Mouse (Mus musculus) adrenal gland, postnatal 0 days (tissue): ENCODE data around the gene Ryr1. TPM values are rescaled to one million over a fixed set of nuclear protein-coding genes. Genes with fewer than 3 reads are reported as not detected.

ENCODE experiments used
- microRNA-seq: library from miRNA; unstranded; fragments of <30 nt; microRNA quantifications from one replicate; pipeline ENCODE4, GENCODE M21; 2016; ENCODE audit warnings: borderline replicate concordance; ENCODE audit not compliant: insufficient number of aligned reads
- polyA plus RNA-seq: library from polyadenylated mRNA; unstranded; fragments of >200 nt; fragmentation: Nextera tagmentation; extraction: Ambion mirVana; gene quantifications from 2 replicates; pipeline ENCODE4 v1.2.1, GENCODE M21; 2015

The Ryr1 gene
- 0.41 and 1.5 TPM in 2 replicates for polyA plus RNA-seq

DNA sequence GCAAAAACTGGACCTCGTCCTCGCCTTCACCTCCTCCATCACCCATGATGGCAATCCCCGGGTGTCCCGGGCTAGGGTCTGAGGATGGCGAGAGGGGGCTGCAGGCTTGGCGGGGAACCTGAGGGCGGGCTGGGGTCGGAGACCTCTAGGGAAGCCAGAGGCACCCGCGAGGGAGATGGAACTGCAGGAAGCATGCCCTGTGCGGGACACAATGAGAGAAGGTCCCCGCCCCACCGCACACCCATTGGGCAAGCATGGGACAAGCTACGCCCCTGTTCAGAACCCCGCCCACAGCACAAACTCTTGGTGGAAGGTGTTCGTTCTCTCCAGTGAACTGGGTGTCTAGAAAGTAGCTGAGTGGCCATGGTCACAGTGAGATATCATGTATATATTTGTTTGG lies at the start of gene Ryr1:
Gene Ryr1 (minus strand): TSS at position 210 of the 400 bp plus-strand sequence.

DNA sequence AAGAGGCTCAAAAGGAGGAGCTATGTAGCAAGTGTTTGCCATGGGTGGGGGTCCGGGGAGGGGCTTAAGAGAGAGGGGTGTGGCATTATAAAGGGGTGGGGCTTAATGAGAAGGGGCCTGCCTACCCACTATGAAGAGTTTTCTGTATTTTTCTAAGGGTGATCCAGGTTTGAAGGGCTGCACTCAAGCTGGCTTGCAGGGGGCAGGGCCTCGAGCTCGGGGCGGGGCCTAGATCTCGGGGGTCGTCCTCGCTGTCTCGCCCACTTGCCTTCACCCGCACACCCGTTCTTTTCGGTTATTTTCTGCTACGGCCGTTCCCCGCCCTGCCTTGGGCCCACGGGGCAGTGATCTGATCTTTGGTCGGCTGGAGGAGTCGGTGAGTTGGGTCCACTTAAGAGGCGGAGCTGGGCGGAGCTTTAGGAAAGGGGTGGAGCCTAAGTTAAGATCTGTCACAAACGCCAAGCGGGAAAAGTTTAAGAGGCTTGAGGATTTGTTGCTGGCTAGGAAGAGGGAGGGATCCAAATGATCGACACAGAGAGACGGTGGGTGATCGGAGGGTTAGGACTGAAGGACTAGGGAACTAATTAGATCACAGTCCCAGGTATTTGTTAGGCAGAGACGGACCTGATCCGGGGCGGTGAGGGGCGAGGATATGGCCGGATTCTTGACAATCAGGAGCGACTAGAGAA lies 45.2 kb upstream of the Ryr1 start, which contains the start of the genes Ggn and Spred3:
Gene Ggn (plus strand): TSS at position 145 of the 689 bp plus-strand sequence.
Gene Spred3 (minus strand): TSS at position 346 of the 689 bp plus-strand sequence.

DNA sequence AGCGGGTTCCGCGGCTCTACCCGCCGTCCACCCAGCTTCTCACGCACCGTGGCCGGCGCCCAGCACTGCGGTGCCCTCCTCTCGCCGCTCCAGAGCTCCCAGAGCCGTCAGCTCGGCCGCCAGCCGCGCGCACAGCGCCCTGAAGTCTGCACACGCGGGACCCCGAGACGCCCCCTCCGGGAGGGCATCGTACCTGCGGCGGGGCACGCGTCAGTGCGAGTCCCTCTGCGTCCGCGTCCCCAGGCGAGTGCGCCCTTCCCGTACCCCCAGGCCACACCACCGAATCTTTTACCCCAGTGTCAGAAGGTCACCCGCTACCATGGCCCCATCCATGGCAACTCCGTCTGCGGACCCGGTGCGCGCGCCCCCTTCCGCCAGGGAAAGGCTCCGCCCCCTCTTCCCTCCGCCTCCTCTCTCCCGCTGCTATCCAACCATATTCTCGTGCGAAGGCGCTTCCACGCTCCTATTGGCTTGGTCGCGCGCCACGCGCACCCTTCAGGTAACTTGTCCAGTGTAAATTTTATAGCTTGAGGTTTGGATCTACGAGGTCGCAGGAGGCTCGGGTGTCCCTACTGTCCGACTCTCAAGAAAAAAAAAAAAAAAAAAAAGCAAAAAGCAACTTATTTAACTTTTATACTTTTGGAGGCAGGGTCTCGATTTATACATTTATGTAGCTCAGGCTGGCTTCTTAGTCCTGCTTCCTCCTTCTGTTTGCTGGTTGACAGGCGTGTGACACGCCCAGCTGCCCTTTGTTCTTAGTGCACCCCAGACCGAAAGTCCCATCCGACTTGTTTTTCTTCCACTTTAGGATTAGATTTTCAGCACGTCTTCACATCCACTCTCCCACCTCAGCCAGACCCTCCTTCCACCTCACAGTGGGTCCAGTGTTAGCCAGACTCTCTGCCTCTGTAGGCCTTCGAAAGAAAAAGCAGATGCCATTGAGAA lies 31.1 kb upstream of the Ryr1 start, which contains the start of gene Fam98c:
Gene Fam98c (minus strand): TSS at position 397 of the 945 bp plus-strand sequence.

DNA sequence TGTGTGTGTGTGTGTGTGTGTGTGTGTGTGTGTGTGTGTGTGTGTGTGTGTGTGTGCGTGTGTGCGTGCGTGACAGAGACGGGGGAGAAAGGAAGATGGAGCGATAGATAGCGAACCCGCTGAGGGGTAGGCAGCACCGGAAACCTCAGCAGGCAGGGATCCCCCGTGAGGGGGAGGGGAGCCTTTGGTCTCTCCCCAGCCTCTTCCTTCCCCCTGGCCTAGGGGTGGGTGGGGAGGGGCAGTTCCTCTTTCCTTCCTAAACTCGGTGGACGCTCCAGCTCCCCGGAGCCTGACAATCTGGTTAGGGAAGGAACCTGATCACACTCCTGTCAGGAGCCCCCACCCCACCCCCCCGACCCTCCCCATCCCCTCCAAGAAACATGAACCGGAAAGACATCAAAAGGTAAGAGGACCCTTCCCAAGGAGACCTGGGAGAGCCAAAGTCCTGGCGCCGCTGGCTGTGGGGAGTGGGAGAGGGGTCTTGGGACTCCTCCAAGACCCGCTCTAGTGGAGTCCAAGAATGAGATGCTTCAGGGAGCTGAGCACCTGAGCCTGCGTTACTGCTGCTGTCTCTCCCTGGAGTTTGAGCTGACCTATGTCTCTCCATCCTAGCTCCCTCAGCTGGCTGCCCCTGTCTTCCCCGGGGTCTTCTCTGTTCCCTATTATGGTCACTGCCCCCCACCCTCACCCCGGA lies 9.9 kb upstream of the Ryr1 start, which contains the start of gene Rasgrp4:
Gene Rasgrp4 (plus strand): TSS at position 159 of the 694 bp plus-strand sequence.

DNA sequence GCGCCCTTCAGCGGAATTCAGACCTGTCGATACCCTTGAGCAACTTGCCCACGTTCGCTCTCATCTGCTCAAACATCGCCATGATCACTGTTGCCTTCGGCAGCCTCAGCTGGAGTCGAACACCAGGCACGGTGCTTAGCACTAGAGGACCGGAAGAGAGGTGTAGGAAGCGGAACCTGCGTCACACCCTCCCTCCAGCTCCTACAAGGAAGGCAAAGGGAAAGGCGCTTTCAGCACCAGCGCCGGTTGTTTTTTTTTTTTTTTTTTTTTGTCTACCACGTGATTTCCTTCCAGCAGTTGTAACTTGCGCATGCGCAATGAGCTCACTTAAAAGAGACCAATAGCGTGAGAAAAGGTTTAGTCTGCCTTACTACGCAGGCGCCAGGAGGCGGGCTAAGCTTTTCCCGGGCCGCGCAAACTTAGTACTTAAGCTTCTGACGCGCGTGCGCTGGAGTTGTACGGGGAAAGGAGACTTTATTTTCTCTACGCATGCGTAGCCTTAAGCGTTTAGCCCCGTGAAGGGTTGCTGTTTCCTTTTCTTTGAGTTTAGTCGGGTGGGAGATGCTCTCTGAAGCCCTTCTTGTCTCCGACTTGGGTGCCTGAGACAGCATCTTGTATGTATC lies 143.2 kb downstream of the Ryr1 start, which contains the start of the genes Eif3k and Map4k1:
Gene Eif3k (minus strand): TSS at position 214 of the 623 bp plus-strand sequence.
Gene Map4k1 (plus strand): TSS at position 400 of the 623 bp plus-strand sequence.

DNA sequence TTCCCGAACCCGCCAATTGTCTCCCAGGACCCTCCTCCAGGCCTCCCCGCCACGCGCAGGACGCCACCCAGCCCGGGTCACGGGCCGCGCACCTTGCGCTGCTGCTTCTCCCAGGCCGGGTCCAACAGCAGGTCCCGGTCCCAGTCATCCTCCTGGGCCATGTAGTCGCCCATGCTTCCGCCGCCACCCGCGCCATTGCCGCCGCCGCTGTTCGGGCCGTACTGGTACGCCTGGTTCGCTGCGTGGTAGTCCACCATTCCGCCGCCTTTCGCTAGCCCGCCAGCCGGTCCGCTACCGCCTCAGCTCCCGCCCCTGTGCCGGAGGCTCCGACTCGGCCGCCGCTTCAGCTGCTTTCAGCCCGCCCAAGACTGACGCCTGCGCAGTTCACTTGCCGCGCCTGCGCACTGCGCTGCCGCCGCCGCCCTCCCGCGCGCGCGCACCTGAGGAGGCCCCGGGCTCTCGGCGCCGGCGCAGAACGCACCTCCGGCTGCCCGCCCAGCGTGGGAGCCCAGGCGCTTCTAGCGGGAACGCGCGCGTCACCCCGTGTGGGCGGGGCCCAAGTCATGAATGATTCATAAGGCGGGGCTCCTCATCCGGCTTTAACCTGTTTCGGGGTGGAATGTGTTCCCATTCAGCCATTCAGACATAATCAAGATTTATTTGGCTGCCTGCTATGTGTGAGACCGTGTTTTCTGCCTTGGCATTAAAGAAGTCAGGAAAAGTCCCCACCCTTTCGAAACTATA lies 162.9 kb downstream of the Ryr1 start, which contains the start of gene Actn4:
Gene Actn4 (minus strand): TSS at position 414 of the 744 bp plus-strand sequence.

Small RNA genes lying within 50 kb of the gene (microRNA-seq; reads per million reads assigned to microRNA genes)
- gene Gm44408 (not detected), gene Mir1963 (not detected)

Other genes starting within 250 kb of the Ryr1 start
- gene Capn12, start 243.8 kb downstream of the Ryr1 start, polyA plus RNA-seq: 0.46 TPM in 1 of 2 replicates, not detected in the other
- gene Actn4, start 162.8 kb downstream of the Ryr1 start, polyA plus RNA-seq: 121 and 144 TPM in 2 replicates
- 348 and 365 TPM in 2 replicates for gene Eif3k, start 143.3 kb downstream of the Ryr1 start, polyA plus RNA-seq
- 2.1 and 8.1 TPM in 2 replicates for gene Map4k1, start 143.1 kb downstream of the Ryr1 start, polyA plus RNA-seq
- gene Rasgrp4, start 9.7 kb upstream of the Ryr1 start, polyA plus RNA-seq: 0.65 and 0.72 TPM in 2 replicates
- 22.0 and 30.3 TPM in 2 replicates for gene Fam98c, start 31.1 kb upstream of the Ryr1 start, polyA plus RNA-seq
- 0.65 and 1.1 TPM in 2 replicates for gene Ggn, start 45.0 kb upstream of the Ryr1 start, polyA plus RNA-seq
- gene Spred3, start 45.2 kb upstream of the Ryr1 start, polyA plus RNA-seq: 2.3 and 3.7 TPM in 2 replicates
- 266 and 370 TPM in 2 replicates for gene Psmd8, start 55.5 kb upstream of the Ryr1 start, polyA plus RNA-seq
- 0.76 and 1.7 TPM in 2 replicates for gene Catsperg1, start 88.9 kb upstream of the Ryr1 start, polyA plus RNA-seq
- 0.69 and 1.3 TPM in 2 replicates for gene Kcnk6, start 107.3 kb upstream of the Ryr1 start, polyA plus RNA-seq
- 75.2 and 79.0 TPM in 2 replicates for gene Yif1b, start 113.2 kb upstream of the Ryr1 start, polyA plus RNA-seq
- gene 2200002D01Rik, start 123.3 kb upstream of the Ryr1 start, polyA plus RNA-seq: 16.2 and 34.8 TPM in 2 replicates
- 67.7 and 134 TPM in 2 replicates for gene Spint2, start 156.7 kb upstream of the Ryr1 start, polyA plus RNA-seq
- 22.7 and 34.9 TPM in 2 replicates for gene Ppp1r14a, start 164.1 kb upstream of the Ryr1 start, polyA plus RNA-seq
- 4.8 and 7.1 TPM in 2 replicates for gene Dpf1, start 178.8 kb upstream of the Ryr1 start, polyA plus RNA-seq